Mouse (Mus musculus) B cell, adult 62 days (primary cell): ENCODE results near the gene Sun5. TPM values are rescaled to one million over a fixed set of nuclear protein-coding genes. Genes with fewer than 3 reads are reported as not detected.

Experiments
- total RNA-seq: library from RNA; stranded (reverse); gene quantifications from 4 replicates; pipeline ENCODE4 v1.2.4, GENCODE M21; 2023

Sun5 gene
- not detected in 4 replicates for total RNA-seq

GRCm38 (mm10) chr2:153870984-153871383 lies at the start of gene Sun5:
Sun5 (minus strand) TSS chr2:153871084.

GRCm38 (mm10) chr2:153917930-153918329 lies 47.0 kb upstream of the Sun5 start, which contains the start of gene Bpifb3:
Bpifb3 (plus strand) TSS chr2:153918230.

GRCm38 (mm10) chr2:153900088-153900487 lies 29.2 kb upstream of the Sun5 start, which contains the start of gene Bpifb6:
Bpifb6 (plus strand) TSS chr2:153900388.

GRCm38 (mm10) chr2:153874745-153875144 lies 3.9 kb upstream of the Sun5 start, which contains the start of gene Bpifb2:
Bpifb2 (plus strand) TSS chr2:153875045.

Other genes starting within 250 kb of the Sun5 start
- gene Commd7, start 238.3 kb downstream of the Sun5 start, total RNA-seq = 31.9 to 35.9 TPM (median 35.7 TPM) in 4 replicates
- 6.9 to 8.7 TPM (median 8.3 TPM) in 4 replicates for gene Dnmt3b, start 221.6 kb downstream of the Sun5 start, total RNA-seq
- gene Dnmt3c, start 174.4 kb downstream of the Sun5 start, total RNA-seq = not detected in 4 replicates
- 148 to 157 TPM (median 152 TPM) in 4 replicates for gene Mapre1, start 129.8 kb downstream of the Sun5 start, total RNA-seq
- gene Efcab8, start 91.2 kb downstream of the Sun5 start, total RNA-seq = 1.0 to 1.3 TPM (median 1.2 TPM) in 4 replicates
- gene Bpifb2, start 4.0 kb upstream of the Sun5 start, total RNA-seq = not detected in 4 replicates
- gene Bpifb6, start 29.3 kb upstream of the Sun5 start, total RNA-seq = not detected in 4 replicates
- gene Bpifb3, start 47.1 kb upstream of the Sun5 start, total RNA-seq = not detected in 4 replicates
- not detected in 4 replicates for gene Bpifb4, start 67.1 kb upstream of the Sun5 start, total RNA-seq
- not detected in 4 replicates for gene Bpifa6, start 103.9 kb upstream of the Sun5 start, total RNA-seq
- not detected in 4 replicates for gene Bpifa2, start 137.2 kb upstream of the Sun5 start, total RNA-seq